Mouse (Mus musculus) heart, embryonic 10.5 days (tissue): ENCODE measurements at regions not wholly inside any gene's neighbourhood (a gene's known extent, or its start where the extent isn't known, plus 50 kb on each side); places are given as distances from the start of the nearest gene placed in this dataset.

ENCODE experiments used
- DNase-seq: peaks from one replicate; pipeline ENCODE4 v3.0.0-alpha.2; 2017; ENCODE audit warnings: low spot score
- H3K27ac ChIP-seq: fragments of 300-500 bp; sonication (generic); 2 replicates; pipeline ENCODE4 v1.5.1; 2016; ENCODE audit warnings: mild to moderate bottlenecking
- H3K27me3 ChIP-seq: fragments of 300-500 bp; sonication (generic); 2 replicates; pipeline ENCODE4 v1.6.1; 2016; ENCODE audit warnings: mild to moderate bottlenecking; ENCODE audit not compliant: poor library complexity, insufficient read depth, severe bottlenecking
- H3K36me3 ChIP-seq: fragments of 300-500 bp; sonication (generic); 2 replicates; pipeline ENCODE4 v1.6.1; 2016; ENCODE audit warnings: mild to moderate bottlenecking, moderate library complexity
- H3K4me1 ChIP-seq: fragments of 300-500 bp; sonication (generic); 2 replicates; pipeline ENCODE4 v1.6.1; 2016; ENCODE audit warnings: mild to moderate bottlenecking
- H3K4me3 ChIP-seq: fragments of 300-500 bp; sonication (generic); 2 replicates; pipeline ENCODE4 v1.5.1; 2016; ENCODE audit warnings: mild to moderate bottlenecking, moderate library complexity
- H3K9me3 ChIP-seq: fragments of 300-500 bp; sonication (generic); 2 replicates; pipeline ENCODE4 v1.6.1; 2016; ENCODE audit warnings: mild to moderate bottlenecking, moderate library complexity
- WGBS: fragments of 180-500 bp; shearing (Covaris S2); methylation state at CpG from one replicate; pipeline ENCODE4 v1.1.7; 2016; 5-methylcytosine and 5-hydroxymethylcytosine counted together

DNA sequence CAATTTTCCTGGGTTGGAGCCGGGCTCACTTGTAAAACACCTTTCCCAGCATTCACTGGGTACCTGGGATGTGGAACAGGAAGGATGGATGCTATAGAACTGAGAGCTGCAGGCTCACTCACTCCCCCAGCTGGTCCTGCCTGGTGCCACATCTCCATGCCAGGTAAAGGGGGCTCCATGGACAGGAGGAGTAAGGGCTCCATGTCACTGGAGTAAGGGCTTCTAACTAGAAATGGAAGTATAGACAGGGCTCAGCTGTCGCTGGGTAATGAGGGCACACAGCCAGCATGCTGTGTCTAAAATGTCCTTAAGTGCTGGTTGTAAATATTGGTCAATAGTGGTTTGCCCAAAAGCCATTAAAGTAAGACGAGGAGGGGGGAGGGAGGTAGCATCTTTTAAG is 99.4 kb upstream of the Gpr12 start:
- DNase-seq: no peak
- Histone ChIP-seq H3K36me3 (no peaks in the 10 kb centered on the region), H3K27ac (no peak overlapping the region), H3K27me3 (peaks cover 5% of the 10 kb centered on the region; the same call in 1 of the 2 replicates), H3K9me3 (no peaks in the 10 kb centered on the region), H3K4me3 (no peak overlapping the region), H3K4me1 (peaks cover 13% of the 10 kb centered on the region)
- 66% methylated on average over 3 of the region's 3 CpGs for WGBS

DNA sequence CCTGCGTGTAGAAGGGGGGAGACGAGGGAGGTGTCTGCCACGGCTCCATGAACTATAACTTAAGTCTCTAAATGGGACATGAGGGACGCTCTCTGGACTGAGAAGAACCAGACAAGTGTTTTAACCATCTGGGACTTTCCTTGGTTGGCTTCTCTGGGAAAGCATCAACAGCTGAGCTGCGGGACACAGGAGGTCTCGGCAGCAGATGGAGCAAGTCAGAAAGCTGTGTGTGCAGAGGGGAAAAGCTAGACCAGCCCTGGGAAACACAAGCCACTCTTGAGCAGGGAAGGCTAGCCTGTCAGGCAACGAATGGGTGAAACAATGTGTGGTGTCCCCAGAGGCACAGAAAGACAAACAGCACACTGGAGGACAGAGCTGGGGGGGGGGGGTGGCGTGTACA is 98.5 kb upstream of the Gpr12 start:
- no peak for DNase-seq
- Histone ChIP-seq H3K4me3 (no peak overlapping the region), H3K27ac (no peak overlapping the region), H3K9me3 (no peaks in the 10 kb centered on the region), H3K4me1 (peaks cover 22% of the 10 kb centered on the region), H3K27me3 (peaks cover 5% of the 10 kb centered on the region; the same call in 1 of the 2 replicates), H3K36me3 (no peaks in the 10 kb centered on the region)
- 59% methylated on average over 8 of the region's 8 CpGs for WGBS

DNA sequence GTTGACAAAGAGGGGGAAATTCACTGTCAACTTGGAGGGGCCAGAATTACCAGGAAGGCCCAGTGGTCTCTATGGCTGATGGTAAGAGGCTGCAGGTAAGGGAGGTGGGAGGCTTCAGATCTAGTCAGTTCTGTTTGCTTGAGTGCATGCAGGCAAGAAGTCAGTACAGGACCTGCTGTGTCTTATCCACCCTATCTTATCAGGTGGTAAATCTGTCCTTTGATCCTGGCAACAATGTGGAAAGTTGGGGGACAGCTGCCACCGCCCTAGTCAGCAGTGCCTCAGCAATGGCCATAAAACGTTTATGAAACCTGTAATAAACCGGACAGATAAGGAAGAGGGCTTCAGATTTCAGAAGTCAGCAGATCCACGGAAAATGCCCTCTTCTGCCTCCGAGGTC is 97.9 kb upstream of the Gpr12 start:
- no peaks in the 10 kb centered on the region for H3K9me3 ChIP-seq
- WGBS: 53% methylated on average over 5 of the region's 5 CpGs
- H3K27me3 ChIP-seq: peaks cover 5% of the 10 kb centered on the region; the same call in 1 of the 2 replicates
- no peak for DNase-seq
- no peaks in the 10 kb centered on the region for H3K36me3 ChIP-seq
- H3K4me1 ChIP-seq: peaks cover 22% of the 10 kb centered on the region
- H3K27ac ChIP-seq: no peak overlapping the region
- no peak overlapping the region for H3K4me3 ChIP-seq

DNA sequence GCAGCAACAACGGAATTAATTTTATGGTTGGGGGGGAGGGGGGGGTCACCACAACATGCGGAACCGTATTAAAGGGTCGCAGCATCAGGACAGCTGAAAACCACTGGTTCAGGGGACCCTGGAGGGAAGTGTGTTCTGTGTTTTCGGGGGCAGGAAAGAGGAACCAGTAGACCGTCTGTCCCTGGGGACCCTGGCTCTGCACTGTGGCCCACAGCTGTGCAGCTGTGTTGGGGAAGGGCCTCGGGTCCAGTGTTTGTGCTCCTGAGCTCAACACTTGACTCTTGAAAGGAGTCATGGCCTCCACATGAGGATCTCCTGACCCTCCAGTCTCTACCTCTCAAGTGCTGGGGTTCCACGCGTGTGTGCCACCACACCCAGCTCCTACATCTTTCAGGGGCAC is 96.5 kb upstream of the Gpr12 start:
- H3K36me3 ChIP-seq: no peaks in the 10 kb centered on the region
- peaks cover 18% of the 10 kb centered on the region for H3K4me1 ChIP-seq
- 83% methylated on average over 9 of the region's 9 CpGs for WGBS
- no peak overlapping the region for H3K4me3 ChIP-seq
- no peak for DNase-seq
- no peaks in the 10 kb centered on the region for H3K9me3 ChIP-seq
- H3K27ac ChIP-seq: no peak overlapping the region
- no peaks in the 10 kb centered on the region; the same call in 1 of the 2 replicates for H3K27me3 ChIP-seq

DNA sequence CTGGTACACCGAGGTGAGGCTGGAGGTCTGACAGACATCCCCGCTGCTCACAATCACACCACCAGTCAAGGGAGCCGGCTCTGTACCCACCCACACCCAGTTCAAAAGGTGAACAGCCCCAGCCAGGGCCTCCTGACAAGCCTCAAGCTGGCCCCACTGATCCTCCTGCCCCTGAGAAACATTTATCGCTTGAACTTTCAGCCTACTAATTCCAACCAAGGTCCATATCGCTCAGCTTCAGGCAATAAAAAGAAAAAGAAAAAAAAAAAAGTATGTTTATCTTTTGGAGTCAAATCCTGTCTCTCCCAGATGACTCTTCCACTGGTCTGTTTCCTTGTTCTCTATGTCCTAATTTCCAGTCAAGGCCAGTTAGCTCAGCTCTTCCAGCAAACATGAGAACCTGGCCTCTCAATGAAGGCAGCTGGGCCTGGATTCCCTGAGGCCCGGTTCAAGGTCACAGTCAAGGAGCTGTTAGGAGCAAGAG is 94.2 kb upstream of the Gpr12 start:
- H3K4me3 ChIP-seq: no peak overlapping the region
- peaks cover 20% of the 10 kb centered on the region for H3K4me1 ChIP-seq
- H3K36me3 ChIP-seq: no peaks in the 10 kb centered on the region
- 50% methylated on average over 6 of the region's 6 CpGs for WGBS
- H3K27me3 ChIP-seq: peaks cover 6% of the 10 kb centered on the region; the same call in 1 of the 2 replicates
- H3K9me3 ChIP-seq: no peaks in the 10 kb centered on the region
- no peak for DNase-seq
- peak overlapping the region; percentile 59; the same call in 1 of the 2 replicates for H3K27ac ChIP-seq

DNA sequence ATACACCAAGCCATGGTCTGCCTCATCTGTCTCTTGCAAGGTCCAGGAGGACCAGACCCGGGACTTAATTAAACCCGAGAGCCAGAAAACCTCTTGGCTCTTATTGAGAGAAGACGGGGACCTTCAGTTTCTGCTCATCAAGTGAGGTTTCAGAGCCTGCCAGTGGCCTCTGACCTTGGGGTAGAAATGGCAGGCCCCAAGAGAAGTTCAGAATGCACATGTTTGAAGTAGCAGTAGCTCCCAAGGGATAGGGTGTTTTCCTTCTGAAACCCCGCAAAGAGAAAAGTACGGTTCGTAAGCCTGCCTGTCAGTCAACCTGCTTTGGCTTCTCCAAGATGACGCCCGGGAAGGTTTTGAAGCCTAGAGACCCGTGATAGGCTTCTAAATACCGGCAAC is 93.7 kb upstream of the Gpr12 start:
- Histone ChIP-seq H3K36me3 (no peaks in the 10 kb centered on the region), H3K4me3 (no peak overlapping the region), H3K27ac (peak overlapping the region; percentile 59; the same call in 1 of the 2 replicates), H3K27me3 (peaks cover 6% of the 10 kb centered on the region; the same call in 1 of the 2 replicates), H3K9me3 (no peaks in the 10 kb centered on the region), H3K4me1 (peaks cover 19% of the 10 kb centered on the region)
- no peak for DNase-seq
- 69% methylated on average over 10 of the region's 10 CpGs for WGBS

DNA sequence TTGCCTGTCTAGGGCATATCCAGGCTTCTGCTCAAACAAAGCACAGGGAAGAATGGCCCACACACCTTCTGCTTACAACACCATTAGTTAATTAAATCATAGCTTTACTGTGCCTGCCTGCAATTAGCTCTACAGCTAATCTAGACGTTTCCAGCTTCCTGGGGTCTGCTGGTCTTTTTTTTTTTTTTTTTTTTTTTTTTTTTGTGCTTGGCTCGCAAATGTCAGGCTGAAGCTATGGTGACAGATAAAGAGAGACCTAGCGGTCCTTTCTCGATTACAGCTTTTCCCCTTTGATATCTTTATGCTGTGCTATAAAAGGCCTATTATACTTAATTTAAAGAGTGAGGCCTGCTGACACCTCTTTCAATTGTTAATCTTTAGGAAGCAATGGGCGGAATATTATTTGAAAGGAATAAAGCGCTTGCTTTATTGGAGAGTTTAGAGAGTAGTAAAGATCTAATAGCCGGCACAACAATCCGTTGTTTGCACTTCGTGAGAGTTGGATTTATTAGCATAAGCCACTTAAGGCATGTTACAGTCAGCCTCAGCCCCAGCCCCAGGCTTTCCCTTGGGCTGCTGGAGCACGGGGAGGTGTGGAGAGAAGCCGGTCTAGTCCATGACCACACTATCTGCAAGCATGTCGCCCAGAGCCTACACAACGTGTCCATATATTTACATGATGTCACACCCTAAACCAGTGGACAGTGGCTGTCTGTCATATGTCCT is 93.2 kb upstream of the Gpr12 start:
- 0 out of 2 replicates have a peak overlapping the region, but pooled peaks have one; percentile 59 for H3K27ac ChIP-seq
- WGBS: 77% methylated on average over 13 of the region's 13 CpGs

DNA sequence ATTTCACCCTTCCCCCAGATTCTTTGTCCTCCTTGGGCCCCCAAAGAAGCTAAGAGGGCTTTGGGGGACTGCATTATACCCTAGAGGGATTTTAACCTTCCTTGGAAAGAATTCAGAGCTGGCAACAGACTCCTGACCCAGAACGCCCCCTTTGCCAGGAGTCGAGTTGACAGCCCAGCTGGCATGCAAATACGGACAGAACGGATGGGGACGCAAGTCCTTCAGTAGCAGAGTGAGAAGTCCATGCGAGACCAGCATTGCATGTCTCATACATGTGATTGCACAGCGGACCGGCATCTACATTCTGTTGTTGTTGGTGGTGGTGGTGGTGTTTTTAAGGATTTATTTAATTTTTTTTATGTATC is 92.1 kb upstream of the Gpr12 start:
- WGBS: 88% methylated on average over 8 of the region's 8 CpGs
- H3K27ac ChIP-seq: no peak overlapping the region

More for the DNA sequence above, 93.2 kb upstream of the Gpr12 start:
- H3K4me1 ChIP-seq: peaks cover 18% of the 10 kb centered on the region
- no peak overlapping the region for H3K4me3 ChIP-seq
- H3K9me3 ChIP-seq: no peaks in the 10 kb centered on the region
- DNase-seq: no peak
- peaks cover 6% of the 10 kb centered on the region; the same call in 1 of the 2 replicates for H3K27me3 ChIP-seq
- no peaks in the 10 kb centered on the region for H3K36me3 ChIP-seq

DNA sequence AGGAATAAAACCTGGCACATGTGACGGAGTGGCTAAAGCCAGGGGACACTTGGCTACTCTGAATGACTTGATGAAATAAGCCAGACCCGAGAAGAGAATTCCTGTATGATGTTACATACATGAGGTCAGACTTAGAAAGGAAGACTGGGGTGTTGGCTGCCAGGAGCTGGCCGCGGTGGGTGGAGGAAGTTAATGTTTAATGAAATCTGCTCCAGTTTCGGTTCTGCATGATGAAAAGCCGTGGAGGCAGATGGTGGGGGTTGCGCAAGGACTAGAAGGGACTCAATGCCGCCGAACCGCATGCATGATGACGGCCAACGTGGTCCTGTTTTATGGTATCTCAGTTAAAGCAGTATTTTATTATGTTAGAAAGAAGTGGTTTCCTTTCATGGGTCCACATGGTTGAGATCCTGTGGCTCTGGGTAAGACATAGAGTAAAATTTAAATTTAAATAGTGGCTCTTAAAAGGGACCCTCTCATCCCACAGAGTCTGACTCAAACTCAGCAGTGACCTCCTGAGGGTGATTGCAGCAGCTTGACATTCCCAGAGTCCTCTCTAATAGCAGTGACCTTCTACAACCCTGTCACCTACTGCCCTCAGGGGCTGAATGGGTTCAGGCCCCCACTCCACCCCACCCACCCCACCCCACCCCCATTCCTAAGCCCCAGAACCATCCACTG is 91.6 kb upstream of the Gpr12 start:
- no peak for DNase-seq
- no peaks in the 10 kb centered on the region for H3K36me3 ChIP-seq
- H3K4me3 ChIP-seq: no peak overlapping the region
- 83% methylated on average over 12 of the region's 12 CpGs for WGBS
- H3K4me1 ChIP-seq: peaks cover 18% of the 10 kb centered on the region
- H3K27me3 ChIP-seq: peaks cover 6% of the 10 kb centered on the region; the same call in 1 of the 2 replicates
- no peaks in the 10 kb centered on the region for H3K9me3 ChIP-seq
- no peak overlapping the region for H3K27ac ChIP-seq

More for the DNA sequence above, 92.1 kb upstream of the Gpr12 start:
- H3K4me3 ChIP-seq: no peak overlapping the region
- no peaks in the 10 kb centered on the region for H3K36me3 ChIP-seq
- H3K27me3 ChIP-seq: peaks cover 6% of the 10 kb centered on the region; the same call in 1 of the 2 replicates
- no peak for DNase-seq
- H3K9me3 ChIP-seq: no peaks in the 10 kb centered on the region
- peaks cover 18% of the 10 kb centered on the region for H3K4me1 ChIP-seq

DNA sequence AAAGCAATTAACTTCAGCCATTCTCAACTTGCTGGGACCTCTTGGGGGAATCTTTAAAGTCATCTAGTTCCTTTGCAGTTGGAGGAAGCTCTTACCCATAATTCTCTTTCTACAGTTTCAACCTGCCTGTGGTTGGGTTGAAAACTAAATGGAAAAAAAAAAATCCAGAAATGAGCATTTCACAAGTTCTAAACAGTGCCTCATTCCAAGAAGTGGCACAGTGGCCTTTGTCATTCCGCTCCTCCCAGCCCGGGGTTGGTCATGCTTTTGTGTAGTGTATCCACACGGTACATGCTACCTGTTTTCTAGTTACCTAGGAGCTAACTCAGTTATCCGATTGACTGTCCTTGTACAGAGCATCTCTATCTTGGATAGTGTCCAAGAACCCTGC is 90.8 kb upstream of the Gpr12 start:
- peaks cover 6% of the 10 kb centered on the region; the same call in 1 of the 2 replicates for H3K27me3 ChIP-seq
- peak overlapping the region; percentile 70 for H3K27ac ChIP-seq
- H3K4me1 ChIP-seq: peaks cover 18% of the 10 kb centered on the region
- no peaks in the 10 kb centered on the region for H3K36me3 ChIP-seq
- no peaks in the 10 kb centered on the region for H3K9me3 ChIP-seq
- no peak overlapping the region for H3K4me3 ChIP-seq
- DNase-seq: no peak
- WGBS: 90% methylated on average over 4 of the region's 4 CpGs

DNA sequence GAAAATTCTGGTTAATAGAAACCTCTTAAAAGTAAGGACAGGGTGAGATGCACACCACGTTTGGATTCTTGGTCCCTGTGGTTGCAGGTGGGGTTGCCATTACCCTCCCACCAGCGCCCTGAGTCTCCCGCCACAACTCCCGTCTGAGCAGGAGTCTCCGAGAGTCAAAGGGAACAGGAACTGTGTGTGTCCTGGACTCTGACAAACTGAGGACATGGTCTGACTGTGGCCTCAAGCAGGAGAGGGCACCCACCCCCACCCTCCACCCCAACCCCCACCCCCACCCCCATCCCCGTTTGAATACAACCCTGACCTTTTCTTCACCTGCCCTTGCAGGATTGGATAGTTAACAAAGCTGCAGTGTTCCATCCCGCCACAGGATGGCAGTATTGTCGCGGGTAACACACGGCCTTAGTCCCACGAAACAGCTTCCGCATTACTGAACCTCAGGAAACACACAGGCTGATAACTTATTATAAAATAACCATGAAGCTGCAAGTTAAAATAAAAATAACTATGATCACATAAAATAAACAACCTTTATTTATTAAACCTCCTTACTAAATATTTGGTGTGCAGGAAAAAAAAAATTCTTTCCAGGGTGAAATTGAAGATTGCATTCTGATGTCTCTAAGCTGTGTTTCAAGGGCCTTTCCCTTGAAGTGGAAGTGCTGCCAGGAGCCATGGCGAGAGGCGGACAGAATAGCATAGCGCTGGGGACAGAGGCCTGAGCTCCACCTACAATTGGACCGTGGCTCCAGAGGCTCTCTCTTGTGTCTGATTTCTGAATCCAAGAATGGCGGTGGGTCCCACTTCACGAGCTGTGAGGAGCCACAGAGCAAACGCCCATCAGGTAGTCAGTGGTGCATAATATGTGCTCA is 90.2 kb upstream of the Gpr12 start:
- Histone ChIP-seq H3K4me3 (no peak overlapping the region), H3K36me3 (no peaks in the 10 kb centered on the region), H3K27ac (peak overlapping the region; percentile 70), H3K27me3 (peaks cover 6% of the 10 kb centered on the region; the same call in 1 of the 2 replicates), H3K9me3 (no peaks in the 10 kb centered on the region), H3K4me1 (peaks cover 18% of the 10 kb centered on the region)
- 25% methylated on average over 19 of the region's 19 CpGs for WGBS
- peak; percentile 88 for DNase-seq

DNA sequence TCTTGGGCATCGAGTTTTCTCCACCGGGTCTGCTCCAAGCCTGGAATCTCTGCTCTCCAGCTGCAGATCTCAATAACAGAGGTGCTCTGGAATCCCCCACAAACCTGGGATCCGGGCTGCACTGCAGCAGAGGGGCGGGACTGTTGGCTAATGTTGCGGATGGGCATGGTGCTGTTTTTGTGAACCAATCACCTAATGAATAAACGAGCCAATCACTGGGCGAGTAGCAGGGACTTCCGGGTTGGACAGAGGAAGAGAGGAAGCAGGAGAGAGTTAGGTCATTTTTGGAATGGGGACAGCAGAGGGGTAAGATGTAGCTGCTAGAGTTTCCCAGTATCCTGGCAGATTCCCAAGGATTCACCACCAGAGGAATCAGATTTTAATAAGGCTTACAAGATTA is 76.7 kb upstream of the Gpr12 start:
- H3K27me3 ChIP-seq: no peaks in the 10 kb centered on the region
- no peak overlapping the region for H3K27ac ChIP-seq
- DNase-seq: no peak
- H3K4me3 ChIP-seq: no peak overlapping the region
- 71% methylated on average over 8 of the region's 8 CpGs for WGBS
- H3K36me3 ChIP-seq: no peaks in the 10 kb centered on the region
- no peaks in the 10 kb centered on the region for H3K9me3 ChIP-seq
- no peaks in the 10 kb centered on the region for H3K4me1 ChIP-seq
